Mouse (Mus musculus) megakaryocyte, embryonic 14.5 days (primary cell): ENCODE measurements around the gene Ptprn2.

Experiments
- FLI1 ChIP-seq: IDR thresholded peaks from 2 replicates; pipeline ENCODE4 v1.6.1; 2012; ENCODE audit warnings: low read length, inconsistent platforms, mixed read lengths
- GATA1 ChIP-seq: IDR thresholded peaks from 3 replicates; pipeline ENCODE4 v1.6.1; 2012; ENCODE audit warnings: mixed read lengths, low read length, inconsistent platforms, borderline replicate concordance

GRCm38 (mm10) chr12:116771493-116771892 lies 286.0 kb downstream of the Ptprn2 start:
- no peak for TF ChIP-seq FLI1
- no peak for TF ChIP-seq GATA1
